Mouse (Mus musculus) kidney, postnatal 0 days (tissue): ENCODE measurements around the gene Rnf103. TPM values are rescaled to one million over a fixed set of nuclear protein-coding genes. Genes with fewer than 3 reads are reported as not detected.

Source experiments
- ATAC-seq: fragments of 200-750 bp; cut with Nextera tagmentation; replicated peaks from 2 replicates; pipeline ENCODE4 v1.8.0; 2017; ENCODE audit warnings: low read depth, moderate number of reproducible peaks, moderate TSS enrichment, moderate library complexity; ENCODE audit not compliant: low FRiP score
- DNase-seq: peaks from one replicate; pipeline ENCODE4 v3.0.0-alpha.2; 2016; ENCODE audit warnings: low spot score
- H3K27ac ChIP-seq: fragments of 300-500 bp; sonication (generic); 2 replicates; pipeline ENCODE4 v1.5.1; 2014; ENCODE audit warnings: mild to moderate bottlenecking
- H3K27me3 ChIP-seq: fragments of 300-500 bp; sonication (generic); 2 replicates; pipeline ENCODE4 v1.6.1; 2014; ENCODE audit warnings: low read length, mixed read lengths; ENCODE audit not compliant: insufficient read depth
- H3K36me3 ChIP-seq: fragments of 300-500 bp; sonication (generic); 2 replicates; pipeline ENCODE4 v1.6.1; 2014; ENCODE audit warnings: low read length, mixed read lengths; ENCODE audit not compliant: insufficient read depth
- H3K4me1 ChIP-seq: fragments of 300-500 bp; sonication (generic); replicated peaks from 2 replicates; pipeline ENCODE4 v1.6.1; 2014; ENCODE audit warnings: antibody characterized with exemption, low read length, mixed read lengths; ENCODE audit not compliant: insufficient read depth
- H3K4me2 ChIP-seq: fragments of 300-500 bp; sonication (generic); 2 replicates; pipeline ENCODE4 v1.6.1; 2014; ENCODE audit warnings: mild to moderate bottlenecking, low read length, moderate library complexity, mixed read lengths
- H3K4me3 ChIP-seq: fragments of 300-500 bp; sonication (generic); replicated peaks from 2 replicates; pipeline ENCODE4 v1.5.1; 2014; ENCODE audit warnings: low read depth, low read length
- H3K9ac ChIP-seq: fragments of 300-500 bp; sonication (generic); 2 replicates; pipeline ENCODE4 v1.6.1; 2014; ENCODE audit warnings: low read depth, low read length
- H3K9me3 ChIP-seq: fragments of 300-500 bp; sonication (generic); replicated peaks from 2 replicates; pipeline ENCODE4 v1.6.1; 2016; ENCODE audit warnings: low read length, inconsistent platforms, mixed read lengths
- CTCF ChIP-seq: IDR thresholded peaks from 2 replicates; pipeline ENCODE4 v1.5.1; 2016; ENCODE audit warnings: antibody characterized with exemption, low read depth, mild to moderate bottlenecking, moderate library complexity
- WGBS: fragments of 180-500 bp; shearing (Covaris S2); extraction: QIAGEN DNeasy Blood & Tissue Kit; methylation state at CpG from one replicate; pipeline ENCODE4 v1.1.7; 2014; 5-methylcytosine and 5-hydroxymethylcytosine counted together
- polyA plus RNA-seq: library from polyadenylated mRNA; unstranded; fragments of >200 nt; fragmentation: Nextera tagmentation; extraction: Ambion mirVana; gene quantifications from 2 replicates; pipeline ENCODE4 v1.2.1, GENCODE M21; 2015

Gene Rnf103
- polyA plus RNA-seq, 1 experiment from 2014 or later, result 22.2 TPM

DNA sequence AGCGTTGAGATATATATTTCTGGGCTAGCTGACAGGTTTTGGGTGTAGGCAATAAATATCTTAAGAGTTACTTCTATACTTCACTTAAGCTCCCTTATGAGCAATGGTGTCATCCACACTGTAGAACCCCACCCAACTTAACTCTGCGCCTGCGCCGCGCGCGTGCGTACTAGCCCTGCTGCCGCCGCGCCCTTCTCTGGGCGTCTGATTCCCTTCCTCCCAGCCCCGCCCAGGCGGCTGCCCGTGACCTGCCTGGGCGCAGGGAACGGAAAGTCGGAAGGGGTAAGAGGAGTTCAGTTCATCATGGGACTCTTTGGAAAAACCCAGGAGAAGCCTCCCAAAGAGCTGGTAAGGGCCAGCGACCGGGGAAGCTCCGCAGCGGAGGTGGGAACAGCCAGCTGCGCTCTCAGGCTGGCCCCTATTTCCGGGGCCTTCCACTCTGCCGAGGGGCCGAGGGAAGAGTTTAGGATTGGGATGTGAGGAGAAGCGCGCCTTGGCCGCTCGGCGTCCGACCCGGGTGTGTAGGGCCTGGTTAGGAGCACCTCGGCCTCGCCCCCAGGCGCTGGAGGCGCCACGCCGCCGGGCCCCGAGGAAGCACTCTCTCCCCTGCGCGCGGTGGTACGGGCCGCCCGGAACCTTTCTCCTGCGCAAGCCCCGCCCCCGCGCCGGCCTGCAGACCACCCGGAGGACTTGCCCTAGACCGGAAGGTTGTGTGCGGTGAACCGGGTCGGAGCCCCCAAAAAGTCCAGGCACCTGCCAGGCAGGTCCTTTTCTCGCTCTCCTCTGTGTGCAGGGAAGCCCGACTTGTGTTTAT is 50.2 kb downstream of the Rnf103 start, which contains the start of gene Chmp3:
Gene Chmp3 (plus strand): TSS at position 112 of the 814 bp plus-strand sequence.
- TF ChIP-seq CTCF, result no peak
- peak; percentile 96 for DNase-seq
- Histone ChIP-seq H3K9ac (peak within 1 kb of the TSS; percentile 96), H3K4me3 (peak within 1 kb of the TSS; percentile 92), H3K9me3 (no peaks in the 10 kb centered on the region), H3K27me3 (no peaks in the 10 kb centered on the region), H3K36me3 (no peaks in the 10 kb centered on the region), H3K4me2 (peak within 1 kb of the TSS; percentile 59), H3K4me1 (no peaks in the 10 kb centered on the region), H3K27ac (peak within 1 kb of the TSS; percentile 100)
- peak; percentile 98 for ATAC-seq
- under 1% methylated on average over 59 of the region's 59 CpGs for WGBS

DNA sequence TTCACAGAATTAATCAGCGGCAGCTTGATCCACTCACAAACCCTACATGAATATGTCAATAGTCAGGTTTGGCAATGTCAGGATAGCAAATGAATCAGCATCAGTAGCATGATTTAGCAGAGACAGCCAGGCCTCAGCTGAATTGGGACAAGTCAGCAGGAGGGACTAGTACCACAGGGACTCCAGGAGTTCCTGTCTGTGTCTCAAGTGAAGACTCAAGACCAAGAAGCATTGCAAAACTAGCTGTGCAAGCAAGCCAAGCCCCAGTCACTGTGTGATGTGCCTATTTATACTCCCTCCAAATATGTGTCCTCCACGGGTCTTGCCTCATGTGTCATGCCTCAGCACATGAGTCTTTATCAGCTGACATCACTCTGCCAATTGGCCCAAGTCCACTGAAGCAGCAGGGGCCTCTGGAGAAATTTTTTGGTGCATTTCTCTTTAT is 61.8 kb downstream of the Rnf103 start:
- no peak for DNase-seq
- TF ChIP-seq CTCF, result no peak

DNA sequence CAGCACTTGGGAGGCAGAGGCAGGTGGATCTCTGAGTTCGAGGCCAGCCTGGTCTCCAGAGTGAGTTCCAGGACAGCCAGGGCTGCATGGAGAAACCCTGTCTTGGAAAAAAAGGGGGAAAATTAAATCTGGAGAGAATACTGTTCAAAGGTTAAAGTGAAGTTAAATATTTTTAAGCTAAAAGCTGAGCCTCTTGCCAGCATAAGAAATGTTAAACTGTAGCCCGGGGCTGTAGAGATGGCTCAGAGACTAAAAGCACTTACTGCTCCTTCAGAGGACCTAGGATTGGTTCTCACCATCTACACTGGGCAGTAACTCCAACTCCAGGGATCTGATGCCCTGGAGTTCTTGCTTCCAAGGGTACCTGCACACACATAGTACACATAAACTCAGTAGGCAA is 63.1 kb downstream of the Rnf103 start:
- Histone ChIP-seq H3K4me3 (no peak overlapping the region), H3K4me2 (no peak overlapping the region), H3K9me3 (no peaks in the 10 kb centered on the region), H3K9ac (no peak overlapping the region), H3K27me3 (no peaks in the 10 kb centered on the region), H3K27ac (no peak overlapping the region), H3K36me3 (0 out of 2 replicates have a peak, but pooled peaks cover 4% of the 10 kb centered on the region), H3K4me1 (no peaks in the 10 kb centered on the region)
- 95% methylated on average over 2 of the region's 2 CpGs for WGBS
- no peak for TF ChIP-seq CTCF
- DNase-seq, result no peak
- no peak for ATAC-seq

More for the DNA sequence above, 61.8 kb downstream of the Rnf103 start:
- H3K27me3 ChIP-seq, result no peaks in the 10 kb centered on the region
- no peak overlapping the region for H3K4me3 ChIP-seq
- no peak overlapping the region for H3K27ac ChIP-seq
- ATAC-seq, result no peak
- H3K36me3 ChIP-seq, result 0 out of 2 replicates have a peak, but pooled peaks cover 4% of the 10 kb centered on the region
- no peaks in the 10 kb centered on the region for H3K9me3 ChIP-seq
- 87% methylated on average over 2 of the region's 2 CpGs for WGBS
- no peak overlapping the region for H3K4me2 ChIP-seq
- H3K9ac ChIP-seq, result no peak overlapping the region
- no peaks in the 10 kb centered on the region for H3K4me1 ChIP-seq

Other genes starting within 250 kb of the Rnf103 start
- 90.7 and 93.1 TPM in 2 replicates for gene Krcc1, start 222.2 kb upstream of the Rnf103 start, polyA plus RNA-seq
- 0.12 and 0.36 TPM in 2 replicates for gene Smyd1, start 171.7 kb upstream of the Rnf103 start, polyA plus RNA-seq
- gene Cd8b1, start 171.1 kb upstream of the Rnf103 start, polyA plus RNA-seq, result 0.12 TPM in 1 of 2 replicates, not detected in the other
- gene Cd8a, start 120.5 kb upstream of the Rnf103 start, polyA plus RNA-seq, result 1.4 and 1.6 TPM in 2 replicates
- gene Rmnd5a, start 53.3 kb upstream of the Rnf103 start, polyA plus RNA-seq, result 14.7 and 15.4 TPM in 2 replicates
- gene Chmp3, start 49.9 kb downstream of the Rnf103 start, polyA plus RNA-seq, result 81.4 and 83.1 TPM in 2 replicates
- 25.6 and 26.4 TPM in 2 replicates for gene Kdm3a, start 139.1 kb downstream of the Rnf103 start, polyA plus RNA-seq
- gene Reep1, start 213.7 kb downstream of the Rnf103 start, polyA plus RNA-seq, result 5.3 and 5.7 TPM in 2 replicates